Mouse (Mus musculus) spleen, postnatal 0 days (tissue): ENCODE data around the gene Rnf180. TPM values are rescaled to one million over a fixed set of nuclear protein-coding genes. Genes with fewer than 3 reads are reported as not detected.

Source experiments
- polyA plus RNA-seq: library from polyadenylated mRNA; unstranded; fragments of >200 nt; fragmentation: Nextera tagmentation; extraction: Ambion mirVana; gene quantifications from 2 replicates; pipeline ENCODE4 v1.2.1, GENCODE M21; 2015

Gene Rnf180
- 1.2 and 1.4 TPM in 2 replicates for polyA plus RNA-seq

GRCm38 (mm10) chr13:105294715-105295114 lies at the start of gene Rnf180:
Rnf180 (minus strand) TSS chr13:105294815.

GRCm38 (mm10) chr13:105081862-105082261 lies 212.8 kb downstream of the Rnf180 start, which contains the start of gene 4933425L06Rik:
4933425L06Rik (plus strand) TSS chr13:105082122.

Other genes with a start within 250 kb of the Rnf180 start
- gene Rgs7bp, start 239.9 kb downstream of the Rnf180 start, polyA plus RNA-seq, result 1.1 and 1.4 TPM in 2 replicates
- gene 4933425L06Rik, start 212.7 kb downstream of the Rnf180 start, polyA plus RNA-seq, result not detected in 2 replicates
- gene Htr1a, start 148.8 kb upstream of the Rnf180 start, polyA plus RNA-seq, result not detected in 2 replicates